Comparison of ENCODE assay signal across 9 mouse cellular contexts in genomic region chr11:22587691-22588241, GRCm38 (mm10).
A peak's percentile ranks its signal among the peaks of the same experiment; 100 is the strongest.
DNase-seq lines count a peak whose midpoint lies in the region; ATAC-seq and TF ChIP-seq lines count a peak whose summit lies in the region.
"Had no signal": no experiment of that assay in that cellular context is flagged by ENCODE, and none has a peak within 500 bp of the region (broad histone marks: within the 10 kb centered on the region; RNA-seq: fewer than 3 reads in every experiment).

No protein-coding gene starts in this region.

- no peak for ATAC-seq in heart, embryonic 11.5 days (replicated peaks; ENCODE audit: insufficient number of reproducible peaks, low FRiP score, low TSS enrichment)
- peak; percentile 54 for ATAC-seq in intestine, embryonic 16.5 days

- 44% methylated on average over 7 of the region's 7 CpGs for WGBS in heart, embryonic 11.5 days (ENCODE audit: insufficient replicate concordance)
- 42% methylated on average over 7 of the region's 7 CpGs for WGBS in intestine, embryonic 16.5 days

- H3K27me3 ChIP-seq in heart, embryonic 11.5 days (ENCODE audit: control insufficient read depth, insufficient read depth, low read length): no peaks in the 10 kb centered on the region
- H3K27me3 ChIP-seq in intestine, embryonic 16.5 days (replicated peaks; ENCODE audit: control insufficient read depth, insufficient read depth, low read length): no peaks in the 10 kb centered on the region
- H3K27me3 ChIP-seq in myocyte (ENCODE audit: control insufficient read depth, insufficient read depth, insufficient read length): no peaks in the 10 kb centered on the region

- H3K4me2 ChIP-seq in heart, embryonic 11.5 days: no peak overlapping the region
- H3K4me2 ChIP-seq in intestine, embryonic 16.5 days (ENCODE audit: low read depth, low read length): no peak overlapping the region
- H3K4me2 ChIP-seq in myocyte (ENCODE audit: low read depth): peak overlapping the region; percentile 20

- H3K4me1 ChIP-seq in heart, embryonic 11.5 days (ENCODE audit: control insufficient read depth, insufficient read depth, low read length): peaks cover 12% of the 10 kb centered on the region
- peaks cover 21% of the 10 kb centered on the region for H3K4me1 ChIP-seq in intestine, embryonic 16.5 days (ENCODE audit: control insufficient read depth, insufficient read depth, low read length)

- H3K9me3 ChIP-seq in heart, embryonic 11.5 days (replicated peaks; ENCODE audit: control insufficient read depth, low read length): no peaks in the 10 kb centered on the region
- H3K9me3 ChIP-seq in intestine, embryonic 16.5 days (ENCODE audit: control insufficient read depth, low read length): no peaks in the 10 kb centered on the region
- H3K9me3 ChIP-seq: G1E had no signal

- H3ac ChIP-seq in myocyte (ENCODE audit: control insufficient read depth, insufficient read length): no peak overlapping the region

- H3K9ac ChIP-seq in heart, embryonic 11.5 days (ENCODE audit: low read depth, low read length): no peak overlapping the region
- H3K9ac ChIP-seq in intestine, embryonic 16.5 days (ENCODE audit: low read depth, low read length): no peak overlapping the region

- H3K27ac ChIP-seq in heart, embryonic 11.5 days (ENCODE audit: low read depth, low read length): no peak overlapping the region
- H3K27ac ChIP-seq in intestine, embryonic 16.5 days (ENCODE audit: low read length): peak overlapping the region; percentile 45

- DNase-seq in heart, adult 18-20 months: peak; percentile 62 to 78
- DNase-seq in frontal cortex, postnatal 14 days (ENCODE audit: low spot score in 2 of 2): peak; percentile 29 to 45
- peak; percentile 9 to 51 for DNase-seq in left cerebral cortex, adult 18-20 months (ENCODE audit: low spot score in 2 of 2)
- DNase-seq in urinary bladder, postnatal 4 days (ENCODE audit: low spot score in 2 of 2): no peak
- no peak for DNase-seq in ovary, postnatal 14 days (ENCODE audit: low spot score)

- no peaks in the 10 kb centered on the region for H3K36me3 ChIP-seq in heart, embryonic 11.5 days (ENCODE audit: control insufficient read depth, insufficient read depth, low read length)
- no peaks in the 10 kb centered on the region for H3K36me3 ChIP-seq in intestine, embryonic 16.5 days (ENCODE audit: control insufficient read depth, insufficient read depth, low read length)
- H3K36me3 ChIP-seq in myocyte (ENCODE audit: control insufficient read depth, insufficient read depth): no peaks in the 10 kb centered on the region
- H3K36me3 ChIP-seq: G1E had no signal

- no peak overlapping the region for H3K4me3 ChIP-seq in heart, embryonic 11.5 days (ENCODE audit: low read depth, low read length)
- H3K4me3 ChIP-seq in intestine, embryonic 16.5 days (ENCODE audit: low read length): no peak overlapping the region
- no peak overlapping the region for H3K4me3 ChIP-seq in myocyte

- no peaks in the 10 kb centered on the region for H3K79me2 ChIP-seq in myocyte (ENCODE audit: control insufficient read depth, insufficient read depth)

- TF ChIP-seq POLR2A in myocyte (IDR thresholded peaks at IDR 0.05; ENCODE audit: insufficient read length, low read depth): no peak

TF ChIP-seq in myocyte, 11 proteins besides CTCF, POLR2A, EP300 and RAD21:
- TF ChIP-seq REST (IDR thresholded peaks at IDR 0.05; ENCODE audit: insufficient read depth, insufficient read length) (no peak), POLR2AphosphoS2 (IDR thresholded peaks at IDR 0.05; ENCODE audit: insufficient read length, low read depth) (no peak), MAX (IDR thresholded peaks at IDR 0.05; ENCODE audit: low read depth) (no peak), MYOD1 (IDR thresholded peaks at IDR 0.05; ENCODE audit: control insufficient read depth in 1 of 3, insufficient read length in 2 of 3, low read depth in 2 of 3) (no peak), CEBPB (IDR thresholded peaks at IDR 0.05; ENCODE audit: insufficient read depth, poor library complexity, severe bottlenecking) (no peak), TCF12 (IDR thresholded peaks at IDR 0.05; ENCODE audit: insufficient read depth, poor library complexity, severe bottlenecking) (no peak), USF1 (IDR thresholded peaks at IDR 0.05; ENCODE audit: low read depth) (no peak), MYOG (IDR thresholded peaks at IDR 0.05; ENCODE audit: control insufficient read depth in 1 of 3, insufficient read depth in 1 of 3, insufficient read length in 2 of 3, low read depth in 2 of 3) (no peak), SRF (IDR thresholded peaks at IDR 0.05; ENCODE audit: control insufficient read depth, insufficient read length, low read depth) (no peak), TCF3 (IDR thresholded peaks at IDR 0.05; ENCODE audit: insufficient read length, low read depth) (no peak), E2F4 (IDR thresholded peaks at IDR 0.05; ENCODE audit: insufficient read depth) (no peak)

Comparison
In these comparisons a context has a peak if more than half of its experiments do, and no peak if none do; other contexts are left out.
1. DNase-seq: peak in heart, adult 18-20 months (2 of 2), frontal cortex, postnatal 14 days (2 of 2) and left cerebral cortex, adult 18-20 months (2 of 2); none in urinary bladder, postnatal 4 days (0 of 2) and ovary, postnatal 14 days (single experiment).